Mouse (Mus musculus) testis, adult 2 months (tissue): ENCODE results near the gene Atp10a.

Experiments
- CTCF ChIP-seq: fragments of 200-500 bp; IDR thresholded peaks from 2 replicates; pipeline ENCODE4 v1.5.1; 2012; ENCODE audit warnings: low read depth, mild to moderate bottlenecking, inconsistent platforms, low read length, moderate library complexity; ENCODE audit not compliant: control insufficient read depth, insufficient read depth, insufficient replicate concordance
- POLR2A ChIP-seq: fragments of 200-500 bp; IDR thresholded peaks from 2 replicates; pipeline ENCODE4 v1.6.1; 2012; ENCODE audit warnings: low read depth, mild to moderate bottlenecking, inconsistent platforms, low read length, moderate library complexity; ENCODE audit not compliant: control insufficient read depth

- TF ChIP-seq CTCF (no peak), POLR2A (no peak)
Measured at GRCm38 (mm10) chr7:58786986-58787385, 131.0 kb downstream of the Atp10a start.
